Mouse (Mus musculus) small intestine, adult 2 months (tissue): Measurements from ENCODE around the gene Fignl2. TPM values are rescaled to one million over a fixed set of nuclear protein-coding genes. Genes with fewer than 3 reads are reported as not detected.
"Not testable (repeated sequence)": the region's sequence is repeated elsewhere in the genome, so short reads cannot be mapped to it uniquely, and the experiment has no call there.

Source experiments
- H3K27ac ChIP-seq: fragments of 200-500 bp; 2 replicates; pipeline ENCODE4 v1.5.1; 2012; ENCODE audit warnings: low read depth, low read length, control low read depth, inconsistent platforms; ENCODE audit not compliant: insufficient read depth
- H3K27me3 ChIP-seq: fragments of 200-500 bp; 2 replicates; pipeline ENCODE4 v1.6.1; 2012; ENCODE audit warnings: mild to moderate bottlenecking, moderate library complexity, low read length, inconsistent platforms; ENCODE audit not compliant: control insufficient read depth, insufficient read depth
- H3K36me3 ChIP-seq: fragments of 200-500 bp; 2 replicates; pipeline ENCODE4 v1.6.1; 2012; ENCODE audit warnings: mild to moderate bottlenecking, low read length, control low read depth, inconsistent platforms; ENCODE audit not compliant: control insufficient read depth, insufficient read depth
- H3K4me1 ChIP-seq: fragments of 200-500 bp; 2 replicates; pipeline ENCODE4 v1.6.1; 2012; ENCODE audit warnings: low read length, inconsistent platforms, mixed read lengths; ENCODE audit not compliant: control insufficient read depth, insufficient read depth, insufficient read length
- H3K4me3 ChIP-seq: fragments of 200-500 bp; 2 replicates; pipeline ENCODE4 v1.5.1; 2012; ENCODE audit warnings: low read depth, mild to moderate bottlenecking, control low read depth, inconsistent platforms, low read length, moderate library complexity
- CTCF ChIP-seq: fragments of 200-500 bp; IDR thresholded peaks from 2 replicates; pipeline ENCODE4 v1.5.1; 2012; ENCODE audit warnings: low read depth, mild to moderate bottlenecking, control low read depth, inconsistent platforms, low read length, moderate library complexity, mixed read lengths; ENCODE audit not compliant: insufficient replicate concordance, insufficient read length; ENCODE audit errors: extremely low read depth
- POLR2A ChIP-seq: fragments of 200-500 bp; IDR thresholded peaks from 2 replicates; pipeline ENCODE4 v1.6.1; 2012; ENCODE audit warnings: low read depth, mild to moderate bottlenecking, control low read depth, inconsistent platforms, low read length, moderate library complexity
- WGBS: fragments of 180-500 bp; shearing (Covaris S2); methylation state at CpG from one replicate; pipeline ENCODE4 v1.1.7; 2018; 5-methylcytosine and 5-hydroxymethylcytosine counted together
- polyA plus RNA-seq: library from polyadenylated mRNA; depleted of rRNA; stranded (reverse); fragments of >200 nt; gene quantifications from 2 replicates; pipeline ENCODE4 v1.2.3, GENCODE M21; 2012

The Fignl2 gene
- polyA plus RNA-seq, 1 experiment: 7.8 TPM

GRCm38 (mm10) chr15:101118399-101119125 is 40.2 kb upstream of the Fignl2 start:
- Histone ChIP-seq H3K4me3 (no peak overlapping the region), H3K4me1 (no peaks in the 10 kb centered on the region; the same call in 1 of the 2 replicates), H3K27ac (no peak overlapping the region), H3K36me3 (no peaks in the 10 kb centered on the region), H3K27me3 (no peaks in the 10 kb centered on the region)
- TF ChIP-seq POLR2A (no peak), CTCF (peak; percentile 34; the same call in 1 of the 2 replicates)
- 70% methylated on average over 14 of the region's 14 CpGs for WGBS

DNA sequence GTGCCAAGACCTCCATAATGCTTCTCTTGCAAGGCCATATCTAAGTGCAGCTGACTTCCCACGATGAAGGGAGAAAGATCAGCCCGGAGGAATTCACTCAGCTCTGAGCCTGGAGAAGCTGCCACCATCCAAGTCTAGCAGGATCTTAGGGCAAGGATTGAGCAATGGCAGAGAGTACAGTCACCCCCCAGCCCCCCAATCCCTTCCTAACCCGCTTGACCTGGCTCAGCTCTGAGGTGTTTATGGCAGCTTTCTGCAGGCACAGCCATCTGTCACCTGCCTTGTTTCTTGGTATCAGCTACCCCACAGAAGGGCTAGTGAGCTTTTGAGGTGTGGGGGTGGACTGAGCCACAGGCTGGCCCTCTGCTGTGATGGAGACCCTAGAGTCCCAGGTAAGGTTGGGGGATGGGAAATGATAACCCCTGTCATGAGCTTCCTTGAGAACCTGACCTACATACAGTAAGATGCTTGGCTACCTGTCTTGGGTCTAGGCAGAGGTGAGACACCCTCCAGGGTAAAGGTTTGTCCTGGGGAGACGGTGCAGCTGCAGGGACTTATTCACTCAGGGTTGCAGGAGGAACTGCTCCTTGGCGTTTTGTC is 37.2 kb upstream of the Fignl2 start, which contains the start of gene Ankrd33:
Gene Ankrd33 (plus strand): TSS at position 245 of the 600 bp plus-strand sequence.
- 86% methylated on average over 5 of the region's 5 CpGs for WGBS
- no peak within 1 kb of the TSS for H3K27ac ChIP-seq
- no peak for TF ChIP-seq POLR2A
- TF ChIP-seq CTCF: no peak

DNA sequence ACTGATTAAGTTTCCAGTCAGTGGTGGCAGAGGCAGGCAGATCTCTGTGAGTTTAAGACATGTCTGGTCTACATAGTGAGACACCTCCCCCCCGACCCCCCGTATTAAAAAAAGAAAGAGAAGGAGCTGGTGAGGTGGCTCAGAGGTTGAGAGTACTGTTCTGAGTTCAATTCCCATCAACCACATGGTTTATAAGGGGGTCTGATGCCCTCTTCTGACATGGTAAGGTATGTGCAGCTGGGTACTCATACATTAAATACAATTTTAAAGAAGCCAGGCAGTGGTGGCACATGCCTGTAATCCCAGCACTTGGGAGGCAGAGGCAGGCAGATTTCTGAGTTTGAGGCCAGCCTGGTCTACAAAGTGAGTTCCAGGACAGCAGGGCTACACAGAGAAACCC is 35.4 kb upstream of the Fignl2 start:
- peak overlapping the region; percentile 45; the same call in 1 of the 2 replicates for H3K27ac ChIP-seq
- H3K4me1 ChIP-seq, H3K27me3 ChIP-seq, H3K4me3 ChIP-seq, H3K36me3 ChIP-seq: not testable (repeated sequence)
- WGBS: 92% methylated on average over 2 of the region's 2 CpGs

More for the DNA sequence above, 37.2 kb upstream of the Fignl2 start, which contains the start of gene Ankrd33:
- Histone ChIP-seq H3K36me3 (no peaks in the 10 kb centered on the region), H3K27me3 (no peaks in the 10 kb centered on the region), H3K4me1 (peaks cover 3% of the 10 kb centered on the region; the same call in 1 of the 2 replicates), H3K4me3 (no peak within 1 kb of the TSS)

- 6% methylated on average over 8 of the region's 8 CpGs for WGBS
- no peaks in the 10 kb centered on the region for H3K36me3 ChIP-seq
- peaks cover 3% of the 10 kb centered on the region; the same call in 1 of the 2 replicates for H3K4me1 ChIP-seq
Observed at GRCm38 (mm10) chr15:101113176-101113575, 34.8 kb upstream of the Fignl2 start.

GRCm38 (mm10) chr15:101107906-101108671 is 29.7 kb upstream of the Fignl2 start:
- TF ChIP-seq POLR2A (no peak), CTCF (no peak)
- Histone ChIP-seq H3K27ac (no peak overlapping the region), H3K4me1 (peaks cover 8% of the 10 kb centered on the region; the same call in 1 of the 2 replicates), H3K36me3 (no peaks in the 10 kb centered on the region), H3K4me3 (no peak overlapping the region), H3K27me3 (no peaks in the 10 kb centered on the region)
- WGBS: 89% methylated on average over 5 of the region's 5 CpGs

More at GRCm38 (mm10) chr15:101113176-101113575, 34.8 kb upstream of the Fignl2 start:
- H3K27me3 ChIP-seq: no peaks in the 10 kb centered on the region
- TF ChIP-seq CTCF (no peak), POLR2A (peak; percentile 5; the same call in 1 of the 2 replicates)
- H3K27ac ChIP-seq: peak overlapping the region; percentile 45
- H3K4me3 ChIP-seq: peak overlapping the region; percentile 36

- 72% methylated on average over 10 of the region's 10 CpGs for WGBS
- peaks cover 7% of the 10 kb centered on the region; the same call in 1 of the 2 replicates for H3K4me1 ChIP-seq
- H3K27ac ChIP-seq: peak overlapping the region; percentile 69; the same call in 1 of the 2 replicates
- no peak for TF ChIP-seq POLR2A
- no peak for TF ChIP-seq CTCF
- H3K4me3 ChIP-seq: peak overlapping the region; percentile 59
- no peaks in the 10 kb centered on the region for H3K36me3 ChIP-seq
- H3K27me3 ChIP-seq: no peaks in the 10 kb centered on the region
Observed at GRCm38 (mm10) chr15:101106011-101106410, 27.6 kb upstream of the Fignl2 start.
